Mouse (Mus musculus) kidney, postnatal 4 days (tissue): ENCODE data around the gene BC049352.

Source experiments
- DNase-seq, 2 experiments: peaks; one replicate each; pipeline ENCODE4 v3.0.0; 2021; ENCODE audit warnings: mixed read lengths in 2 of 2

BC049352 gene

DNA sequence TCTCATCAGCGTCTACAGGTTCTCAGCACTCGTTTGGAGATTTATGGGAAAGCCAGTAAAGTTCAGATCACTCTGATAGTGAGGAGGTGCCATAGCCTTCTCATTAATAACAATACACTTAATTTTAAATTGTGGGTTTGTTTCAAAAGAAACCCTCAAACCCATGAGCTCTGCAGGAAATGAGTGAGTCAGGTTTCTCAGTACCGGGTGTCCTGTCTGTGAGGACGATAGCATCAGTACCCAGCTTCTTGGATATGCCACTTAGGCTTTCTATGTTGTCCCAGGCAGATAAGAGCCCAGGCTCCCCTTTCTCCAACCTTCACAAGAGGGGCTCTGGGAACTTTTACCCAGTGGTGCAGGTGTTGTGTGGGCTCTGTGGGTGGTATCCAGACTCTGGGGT is 70.2 kb downstream of the BC049352 start:
- DNase-seq: no peak

DNA sequence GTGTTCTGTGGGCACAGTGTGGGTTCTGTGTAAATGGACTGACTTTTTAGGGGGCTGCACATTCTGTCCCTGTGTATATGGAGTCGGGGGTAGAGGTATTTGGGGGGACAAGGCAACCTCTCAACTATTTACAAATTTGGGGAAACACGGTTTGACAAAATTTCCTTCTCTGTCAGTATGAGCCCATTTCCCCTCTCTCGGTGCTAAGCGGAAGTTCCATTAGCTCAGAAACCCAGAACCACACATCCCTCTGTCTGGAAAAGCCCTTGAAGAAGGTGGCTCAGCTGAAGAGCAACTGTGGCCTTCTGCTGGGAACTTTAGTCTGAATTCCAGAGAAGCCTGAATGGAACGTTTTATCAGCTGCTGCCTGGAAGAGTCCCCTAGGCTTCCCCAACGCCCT is 70.6 kb downstream of the BC049352 start:
- DNase-seq: no peak

DNA sequence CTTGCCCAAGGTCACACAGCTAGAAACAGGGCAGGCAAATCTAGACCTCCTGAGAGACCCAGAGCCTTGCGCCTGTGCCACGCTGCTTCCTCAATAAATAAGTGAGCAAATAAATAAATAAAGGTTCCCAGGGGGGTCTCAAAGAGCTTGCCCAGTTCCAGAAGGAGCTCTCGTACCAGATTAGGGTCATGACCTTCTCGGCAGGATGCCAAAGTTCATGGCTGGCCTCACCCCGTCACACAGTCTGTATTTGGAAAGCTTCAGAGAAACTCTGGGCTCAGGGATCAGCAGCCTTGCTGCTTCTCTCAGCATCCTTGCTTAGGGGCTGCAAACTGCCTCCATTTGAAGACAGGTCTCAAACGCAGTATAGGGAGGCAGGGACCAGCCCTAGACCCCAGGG is 72.2 kb downstream of the BC049352 start:
- DNase-seq: no peak

DNA sequence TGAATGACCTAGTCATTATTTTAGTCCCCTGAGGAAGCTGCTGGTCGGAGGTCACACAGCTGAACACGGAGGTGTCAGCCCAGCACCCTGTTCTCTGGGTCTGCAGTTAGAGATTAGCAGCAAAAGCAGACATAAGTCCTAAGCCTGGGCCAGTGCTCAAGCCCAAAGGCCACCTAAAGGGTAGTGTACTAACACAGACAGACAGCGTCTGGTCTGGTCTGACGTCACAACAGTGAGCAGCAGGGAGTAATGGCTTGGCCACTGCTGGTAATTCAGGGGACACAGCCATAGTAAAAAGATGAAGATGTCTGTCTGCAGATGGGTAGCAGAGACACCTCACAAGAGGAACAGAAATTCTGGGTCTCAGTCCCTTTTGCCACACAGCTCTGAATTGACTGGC is 72.8 kb downstream of the BC049352 start:
- no peak for DNase-seq

DNA sequence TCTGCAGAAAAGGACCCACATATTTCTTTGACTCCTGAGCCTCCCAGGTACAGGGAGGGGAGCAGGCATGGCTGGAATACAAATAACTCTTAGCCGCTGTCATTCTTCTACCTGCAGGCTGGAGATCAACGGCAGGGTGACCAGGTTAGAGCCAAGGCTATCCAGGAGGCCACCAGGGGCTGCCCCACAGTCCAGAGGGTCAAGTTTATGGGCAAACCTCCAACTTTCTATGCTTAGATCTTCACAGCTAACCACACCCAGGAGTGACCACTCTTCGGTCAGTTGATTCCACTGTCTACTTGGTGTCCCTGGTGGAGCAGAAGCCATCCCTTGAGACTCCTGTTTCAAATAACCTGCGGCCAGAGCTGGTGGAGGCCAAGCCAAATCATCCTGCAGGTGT is 73.6 kb downstream of the BC049352 start:
- no peak for DNase-seq

DNA sequence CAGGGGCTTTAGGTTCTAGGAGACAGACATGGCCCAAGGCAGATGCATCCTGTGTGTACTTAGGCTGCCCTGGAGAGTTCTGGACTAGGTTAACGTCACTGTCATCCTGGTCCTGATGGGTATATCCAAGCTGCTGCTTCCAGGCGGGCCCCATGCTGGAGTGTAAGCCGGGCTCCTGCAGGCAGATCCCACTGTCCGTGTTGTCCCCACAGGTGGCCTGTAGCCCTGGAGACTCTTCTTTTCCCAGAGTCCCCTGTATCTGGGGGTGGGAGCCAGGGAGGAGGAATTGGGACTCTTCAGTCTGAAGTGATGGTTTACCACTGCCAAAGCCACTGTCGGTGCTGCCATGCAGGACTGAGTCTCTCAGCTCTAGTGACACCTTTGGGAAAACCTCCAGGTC is 74.2 kb downstream of the BC049352 start:
- no peak for DNase-seq

DNA sequence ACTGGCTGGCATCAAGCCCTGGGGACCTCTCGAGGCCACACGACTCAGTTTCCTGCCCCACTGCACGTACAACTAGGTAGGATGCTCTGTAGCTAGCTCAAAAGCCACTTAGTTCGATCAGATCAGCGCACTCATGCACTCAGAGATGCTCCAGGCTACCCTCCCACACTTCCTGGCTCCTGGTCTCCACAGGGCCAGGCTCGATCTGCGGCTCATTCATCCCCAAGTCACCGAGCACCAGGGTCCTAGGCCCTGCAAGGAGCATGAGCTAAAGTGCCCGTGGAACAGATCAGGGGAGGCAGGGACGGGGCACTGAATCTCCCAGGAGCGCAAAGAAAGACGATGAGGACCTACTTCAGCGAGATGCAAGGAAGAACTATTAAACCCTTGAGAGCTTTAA is 77.3 kb downstream of the BC049352 start:
- no peak for DNase-seq

DNA sequence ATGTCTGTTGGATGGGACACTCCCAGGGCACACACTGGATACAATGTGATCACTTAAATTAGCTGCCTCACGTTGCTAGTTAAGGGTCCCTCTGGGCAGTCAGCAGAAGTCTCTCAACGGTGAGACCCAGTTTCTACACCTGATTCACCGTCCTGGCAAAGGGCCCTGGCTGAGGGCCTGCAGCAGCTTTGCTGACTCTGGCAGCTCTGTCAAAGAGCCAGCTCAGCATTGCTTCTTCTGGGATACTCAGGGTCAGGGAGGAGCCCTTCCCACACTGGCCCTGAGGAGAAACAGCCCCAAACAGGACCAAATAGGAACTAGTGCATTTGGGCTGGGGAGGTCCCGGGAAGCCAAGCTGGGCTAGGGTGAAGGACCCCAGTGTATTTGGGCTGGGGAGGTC is 79.7 kb downstream of the BC049352 start:
- DNase-seq: peak; percentile 29 to 50

DNA sequence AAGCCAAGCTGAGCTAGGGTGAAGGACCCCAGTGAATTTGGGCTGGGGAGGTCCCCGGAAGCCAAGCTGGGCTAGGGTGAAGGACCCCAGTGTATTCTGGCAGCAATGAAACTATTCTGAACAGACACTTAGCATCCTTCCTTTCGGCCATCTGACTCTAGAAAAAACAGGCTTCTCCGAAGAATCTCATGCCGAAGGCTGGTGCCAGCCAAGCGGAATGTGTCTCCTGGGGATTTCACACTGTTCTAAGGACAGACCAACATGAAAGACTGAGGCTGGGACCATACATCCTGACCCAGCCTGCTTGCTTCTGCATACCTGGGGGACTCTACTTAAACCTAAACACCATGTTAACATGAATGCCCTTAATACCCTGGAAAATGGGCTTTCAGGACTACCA is 80.1 kb downstream of the BC049352 start:
- no peak for DNase-seq

DNA sequence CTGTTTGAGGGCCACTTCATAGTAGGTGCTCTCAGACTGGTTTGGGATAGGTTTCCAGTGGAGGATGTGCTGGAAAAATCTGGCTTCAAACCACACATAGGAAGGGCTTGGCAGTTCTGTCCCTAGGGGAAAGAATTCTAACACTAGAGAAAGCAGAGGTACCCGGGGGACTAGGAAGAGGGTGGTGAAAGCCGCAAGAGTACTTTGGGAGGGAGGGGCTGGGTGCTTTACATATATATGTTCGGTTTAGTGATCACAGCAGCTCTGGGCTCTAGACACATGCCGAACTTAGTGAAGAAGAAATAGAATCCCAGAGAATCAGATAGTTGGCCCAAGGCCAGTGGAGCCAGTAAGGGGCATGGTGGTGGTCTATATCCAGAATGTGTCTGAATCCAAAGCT is 85.3 kb downstream of the BC049352 start:
- no peak for DNase-seq

DNA sequence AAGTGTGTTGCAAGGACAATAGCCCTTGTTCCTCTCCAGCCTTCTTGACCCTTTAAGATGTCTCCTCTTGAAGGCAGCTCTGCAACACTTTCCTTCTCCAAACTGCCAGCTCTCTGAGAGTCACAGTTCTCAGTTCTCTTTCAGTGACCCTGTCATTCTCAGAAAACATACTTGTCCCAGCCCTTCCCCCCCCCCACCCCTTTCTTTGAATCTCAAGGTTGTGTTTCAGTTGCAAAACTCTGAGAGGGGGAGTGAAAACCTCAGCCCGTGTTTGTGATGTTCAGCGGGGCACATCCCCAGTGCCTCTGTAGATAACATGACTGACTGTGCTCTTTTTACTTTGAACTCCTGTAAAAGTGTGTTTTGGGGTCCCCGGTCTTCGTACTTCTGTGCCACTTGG is 86.3 kb downstream of the BC049352 start:
- no peak for DNase-seq

DNA sequence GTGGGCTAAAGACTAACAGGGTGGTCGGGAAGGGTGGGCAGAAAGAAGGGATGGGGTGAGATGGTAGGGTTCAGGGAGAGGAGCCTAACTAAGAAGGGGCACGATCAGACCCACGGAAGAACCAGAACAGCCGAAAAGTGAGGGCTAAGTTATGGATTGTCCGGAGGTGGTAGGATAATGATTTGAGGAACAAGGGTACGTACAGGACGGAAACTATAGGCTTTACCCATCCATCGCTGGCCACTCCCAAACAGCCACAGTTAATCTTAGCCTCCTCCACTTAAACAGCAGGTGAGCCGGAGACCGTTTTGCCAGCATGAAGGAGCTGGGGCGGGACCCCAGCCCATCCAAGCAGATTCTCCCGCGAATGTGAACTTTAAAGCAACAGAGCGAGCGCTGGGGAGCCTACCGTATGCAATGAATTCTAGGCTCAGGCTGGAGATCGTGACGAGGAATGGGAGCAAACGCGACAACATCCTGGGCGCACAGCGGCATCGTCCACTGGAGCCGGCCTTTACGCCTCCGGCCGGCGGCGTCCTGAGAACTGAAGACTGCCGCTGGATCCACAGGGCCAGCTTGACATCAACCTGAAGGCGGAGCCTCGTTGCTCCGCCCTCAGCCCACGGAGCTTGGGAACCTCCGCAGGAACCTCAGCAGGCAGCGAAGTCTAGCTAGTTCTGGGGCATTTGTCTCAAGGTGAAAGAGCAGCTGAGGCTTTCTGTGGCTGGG is 87.0 kb downstream of the BC049352 start, which contains the start of gene Il10ra:
TSS of gene Il10ra (minus strand) at position 553 of the 729 bp plus-strand sequence.
- peak; percentile 67 to 75 for DNase-seq

DNA sequence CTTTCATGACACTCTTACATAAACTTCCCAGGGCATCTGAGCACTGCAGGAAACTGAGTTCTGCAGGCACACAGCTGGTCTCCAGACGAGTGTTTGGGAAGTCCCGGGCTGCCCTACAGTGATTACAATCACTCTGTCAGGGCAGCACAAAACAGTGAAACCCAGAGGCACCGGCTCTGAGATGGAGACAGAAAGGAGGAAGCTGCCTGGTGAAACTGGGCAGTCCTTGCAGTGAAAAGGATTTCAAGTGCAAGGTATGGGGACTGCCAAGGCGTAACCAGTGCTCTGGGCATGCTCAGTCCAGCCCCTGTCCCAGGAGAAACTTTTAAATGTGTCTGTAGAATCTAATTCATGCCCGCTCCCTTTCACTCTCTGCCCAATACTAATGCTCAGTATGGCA is 90.4 kb downstream of the BC049352 start:
- no peak for DNase-seq

DNA sequence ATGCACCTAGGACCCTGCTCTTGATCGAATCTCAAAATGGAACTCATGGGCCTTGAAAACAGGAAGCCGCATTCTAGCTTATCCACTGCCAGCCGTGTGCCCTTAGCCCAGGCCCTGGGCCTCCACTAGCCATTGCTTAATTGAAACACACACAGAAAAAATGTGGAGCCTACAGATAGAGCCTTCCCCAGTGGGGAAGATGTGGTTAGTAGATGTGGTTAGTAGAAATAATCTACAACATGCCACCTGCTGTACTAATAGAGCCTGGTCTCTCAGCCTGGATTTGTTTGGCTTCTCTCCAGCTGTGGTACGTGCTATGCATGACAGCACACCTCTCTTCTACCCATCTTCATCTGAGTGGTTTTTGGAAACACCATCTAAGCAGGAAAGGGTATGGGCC is 92.4 kb downstream of the BC049352 start:
- no peak for DNase-seq

DNA sequence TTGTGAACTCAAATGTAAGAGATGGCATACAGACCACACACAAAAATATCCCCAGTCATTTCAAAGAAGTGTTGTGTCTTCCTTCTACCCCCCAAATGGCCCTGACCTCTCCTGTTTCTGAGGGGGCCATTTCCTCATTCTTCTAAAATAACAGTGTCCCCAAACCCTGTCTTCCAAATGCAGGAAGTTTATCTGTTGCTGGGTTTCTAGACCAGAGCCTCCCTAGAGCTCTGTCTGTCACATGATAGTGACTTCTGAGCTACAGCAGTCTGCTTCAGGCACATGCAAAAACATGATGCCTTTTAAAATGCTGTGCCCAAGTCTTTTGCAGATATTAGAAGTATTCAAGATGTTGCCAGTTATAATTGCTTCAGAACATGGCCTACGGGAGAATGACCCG is 92.8 kb downstream of the BC049352 start:
- no peak for DNase-seq

DNA sequence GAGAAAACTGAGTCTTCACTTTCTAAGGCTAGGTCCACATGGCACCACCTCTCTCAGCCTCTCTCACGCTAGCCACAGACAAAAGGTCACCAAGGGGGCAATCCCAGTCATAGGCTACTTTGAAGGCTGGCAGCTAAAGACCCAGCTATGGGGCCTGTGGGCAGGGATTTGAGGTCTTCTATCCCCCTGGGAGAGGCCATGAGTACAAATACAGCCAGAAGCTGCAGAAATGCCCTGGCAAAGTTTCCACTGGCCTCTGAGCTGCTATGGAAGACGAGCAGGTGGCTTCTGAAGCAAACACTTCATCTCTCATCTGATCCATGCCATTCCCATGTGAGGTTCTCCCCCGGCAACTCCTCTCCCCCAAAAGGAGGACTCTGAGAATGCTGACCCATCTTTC is 98.3 kb downstream of the BC049352 start:
- no peak for DNase-seq

DNA sequence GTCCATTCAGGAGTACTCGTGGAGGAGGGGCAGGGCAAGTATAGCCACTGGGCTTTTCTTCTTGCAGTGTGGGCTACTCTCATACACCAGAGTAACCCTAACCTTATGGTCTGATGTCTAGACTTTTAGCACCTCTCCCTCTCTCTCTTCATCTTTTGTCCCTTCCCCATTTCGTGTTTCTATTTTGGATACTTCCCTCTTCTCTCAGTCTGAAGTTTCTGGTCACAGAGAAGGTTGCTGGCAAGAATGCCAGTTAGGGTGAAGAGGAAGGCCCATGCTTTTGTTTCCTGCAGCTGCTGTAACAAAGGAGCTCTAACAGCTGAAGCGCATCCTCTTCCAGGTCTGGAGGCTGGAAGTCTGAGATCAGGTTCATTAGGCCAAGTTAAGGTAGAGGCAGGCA is 99.1 kb downstream of the BC049352 start:
- DNase-seq: no peak

DNA sequence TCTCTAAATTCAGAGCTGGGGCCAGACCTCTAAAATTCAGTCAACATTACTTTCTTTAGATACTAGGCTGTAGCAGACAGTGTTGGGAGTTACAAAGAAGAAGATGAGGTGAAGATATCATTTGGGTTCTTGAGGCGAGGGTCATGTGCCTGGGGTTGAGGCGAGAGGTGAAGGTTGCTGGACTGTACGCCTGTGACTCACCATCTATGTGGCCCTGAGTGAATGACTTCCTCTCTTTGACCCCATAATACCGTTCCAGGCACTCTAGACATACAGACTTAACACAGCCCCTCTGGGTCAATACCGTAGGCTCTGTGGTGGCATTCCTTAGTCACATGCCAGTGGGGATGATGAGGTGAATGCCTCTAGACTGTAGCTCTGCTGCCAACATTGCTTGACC is 100.7 kb downstream of the BC049352 start:
- no peak for DNase-seq

DNA sequence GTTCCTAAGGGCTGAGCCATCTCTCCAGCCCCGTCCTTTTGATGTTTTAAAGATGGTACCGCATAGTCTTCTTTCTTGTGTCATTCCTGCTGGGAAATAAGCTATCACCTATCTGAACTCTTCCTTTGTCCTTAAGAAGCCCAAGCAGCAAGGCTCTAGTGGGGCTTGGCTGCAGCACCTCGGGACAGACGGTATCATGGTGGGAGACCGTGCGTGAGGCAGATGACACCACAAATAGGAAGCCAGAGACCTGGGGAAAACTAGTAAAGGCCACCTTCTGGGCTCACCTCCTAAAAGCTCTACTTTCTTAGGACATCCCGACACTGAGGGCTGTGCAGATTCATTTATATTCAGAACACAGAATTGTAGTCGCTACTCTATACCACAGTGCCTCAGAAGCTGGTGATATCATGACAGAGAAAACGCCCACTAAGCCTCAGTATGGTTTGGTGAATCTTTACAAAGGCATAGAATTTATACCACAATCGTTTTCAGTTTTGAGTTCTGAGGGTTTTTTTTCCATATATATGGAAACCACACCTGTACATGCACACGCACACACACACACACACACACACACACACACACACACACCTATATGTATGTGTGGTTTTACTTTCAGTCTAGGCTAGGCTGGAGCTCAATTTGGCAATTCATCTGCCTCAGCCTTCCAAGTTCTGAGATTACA is 109.8 kb downstream of the BC049352 start:
- DNase-seq: no peak

DNA sequence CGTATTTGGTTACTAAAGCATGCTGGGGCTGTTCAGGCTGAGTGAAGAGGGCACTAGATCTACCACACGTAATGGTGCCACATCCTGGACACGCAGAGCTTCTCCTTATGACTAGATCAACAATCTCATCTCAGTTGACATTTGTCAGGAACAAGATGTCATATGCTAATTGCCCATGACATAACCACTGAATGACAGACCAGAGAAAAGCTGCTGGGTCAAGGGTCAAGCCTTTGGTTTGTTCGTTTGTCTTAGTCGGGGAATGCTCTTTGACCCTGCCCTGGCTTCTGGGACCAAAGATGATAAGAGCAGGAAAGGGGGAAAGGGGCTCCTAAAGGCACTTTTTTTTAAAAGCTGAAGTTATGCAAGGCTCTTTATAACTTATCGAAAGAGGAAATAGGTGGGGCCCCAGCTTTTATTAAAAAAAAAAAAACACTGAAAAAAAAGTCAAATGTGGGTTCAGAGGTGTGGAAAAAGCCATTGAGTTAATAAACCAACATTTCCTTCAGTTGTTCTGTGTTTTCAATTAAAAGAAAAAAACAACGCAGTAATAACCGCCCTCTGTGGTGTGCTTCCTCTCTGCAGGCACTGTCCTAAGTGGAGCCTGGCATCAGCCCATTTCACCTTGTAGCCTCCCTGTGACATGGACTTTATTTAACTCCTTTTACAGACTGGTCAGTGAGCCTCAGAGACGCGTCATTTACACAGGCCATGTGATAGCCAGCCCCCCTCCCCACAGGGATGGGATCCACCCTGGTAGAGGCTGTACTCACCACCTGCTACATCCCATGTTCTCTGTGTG is 112.6 kb downstream of the BC049352 start:
- no peak for DNase-seq

DNA sequence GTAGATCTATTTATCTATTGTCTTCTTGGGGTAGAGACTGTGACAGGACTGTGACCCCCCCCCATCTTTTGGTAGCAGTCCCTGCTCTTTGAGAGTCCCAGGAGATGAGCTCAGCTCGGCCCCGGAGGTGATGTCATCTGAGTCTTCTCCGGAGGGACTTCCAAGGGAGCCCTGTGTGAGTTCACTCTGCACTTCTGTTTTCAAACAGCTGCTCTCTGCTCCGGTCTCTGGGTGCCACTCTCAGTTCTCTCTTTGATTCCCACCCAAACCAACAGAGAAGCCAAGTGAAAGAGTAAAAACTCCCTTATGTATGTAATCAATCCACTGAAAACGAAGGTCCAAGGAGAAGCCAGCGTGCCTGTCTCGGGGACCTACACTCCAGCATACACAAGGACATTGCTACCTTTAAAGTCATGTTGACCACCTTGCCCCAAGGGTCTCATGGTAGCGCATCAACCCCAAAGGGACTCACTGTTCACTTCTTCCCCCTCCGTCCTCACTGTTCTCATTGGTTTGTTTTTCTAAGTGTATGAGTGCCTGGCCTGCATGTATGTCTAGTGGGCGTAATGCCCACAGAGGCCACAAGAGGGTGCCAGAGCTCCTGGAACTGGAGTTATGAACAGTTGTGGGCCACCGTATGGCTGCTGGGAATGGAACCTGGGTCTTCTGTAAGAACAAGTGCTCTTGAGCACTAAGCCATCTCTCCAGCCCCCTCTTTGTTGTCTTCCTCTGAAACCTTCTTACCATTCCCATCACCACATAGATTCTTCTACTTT is 117.6 kb downstream of the BC049352 start:
- DNase-seq: peak; percentile 58 to 67
